Mouse (Mus musculus): ENCODE data around the gene Gimap9.

Gimap9 gene

GRCm38 (mm10) chr6:48675931-48676859 lies at the start of gene Gimap9:
Gene Gimap9, plus strand, starts transcription at chr6:48676129.
- peak; percentile 91 for DNase-seq

GRCm38 (mm10) chr6:48626464-48626863 lies 49.5 kb upstream of the Gimap9 start, which contains the start of gene AI854703:
Gene AI854703, plus strand, starts transcription at chr6:48626764.
- no peak for DNase-seq

GRCm38 (mm10) chr6:48626984-48627383 lies 48.9 kb upstream of the Gimap9 start:
- peak; percentile 37 for DNase-seq

- DNase-seq, result no peak
Measured at GRCm38 (mm10) chr6:48627511-48627924, 48.4 kb upstream of the Gimap9 start.

GRCm38 (mm10) chr6:48628377-48628776 lies 47.6 kb upstream of the Gimap9 start:
- DNase-seq, result no peak

GRCm38 (mm10) chr6:48628808-48629660 lies 46.9 kb upstream of the Gimap9 start:
- peak; percentile 51 for DNase-seq

- DNase-seq, result no peak
Measured at GRCm38 (mm10) chr6:48629661-48630034, 46.3 kb upstream of the Gimap9 start.

- no peak for DNase-seq
Measured at GRCm38 (mm10) chr6:48630831-48631230, 45.1 kb upstream of the Gimap9 start.

- no peak for DNase-seq
Measured at GRCm38 (mm10) chr6:48635105-48635504, 40.8 kb upstream of the Gimap9 start.

- no peak for DNase-seq
Measured at GRCm38 (mm10) chr6:48636515-48636914, 39.4 kb upstream of the Gimap9 start.

GRCm38 (mm10) chr6:48637811-48638500 lies 38.0 kb upstream of the Gimap9 start:
- DNase-seq, result no peak

GRCm38 (mm10) chr6:48638553-48638952 lies 37.4 kb upstream of the Gimap9 start:
- DNase-seq, result no peak

GRCm38 (mm10) chr6:48641391-48641790 lies 34.5 kb upstream of the Gimap9 start:
- DNase-seq, result no peak

GRCm38 (mm10) chr6:48642764-48643292 lies 33.1 kb upstream of the Gimap9 start:
- no peak for DNase-seq

- peak; percentile 83 for DNase-seq
Measured at GRCm38 (mm10) chr6:48645660-48646308, 30.1 kb upstream of the Gimap9 start.

- DNase-seq, result no peak
Measured at GRCm38 (mm10) chr6:48646309-48646690, 29.6 kb upstream of the Gimap9 start.

- DNase-seq, result peak; percentile 92
Measured at GRCm38 (mm10) chr6:48646995-48647394, 28.9 kb upstream of the Gimap9 start, which contains the start of gene Gimap8. Gene Gimap8, plus strand, starts transcription at chr6:48647234.

- DNase-seq, result no peak
Measured at GRCm38 (mm10) chr6:48647611-48648010, 28.3 kb upstream of the Gimap9 start.

GRCm38 (mm10) chr6:48648779-48649178 lies 27.1 kb upstream of the Gimap9 start:
- DNase-seq, result no peak

- no peak for DNase-seq
Measured at GRCm38 (mm10) chr6:48650041-48650440, 25.9 kb upstream of the Gimap9 start.

- no peak for DNase-seq
Measured at GRCm38 (mm10) chr6:48658721-48659120, 17.2 kb upstream of the Gimap9 start.

GRCm38 (mm10) chr6:48664750-48665149 lies 11.2 kb upstream of the Gimap9 start:
- DNase-seq, result no peak
